Mouse (Mus musculus) forebrain, embryonic 14.5 days (tissue): ENCODE results near the gene Adamts20. TPM values are rescaled to one million over a fixed set of nuclear protein-coding genes. Genes with fewer than 3 reads are reported as not detected.

ENCODE experiments used
- ATAC-seq: fragments of 200-750 bp; cut with Nextera tagmentation; 2 replicates; pipeline ENCODE4 v1.8.0; 2017; ENCODE audit warnings: mild to moderate bottlenecking, moderate library complexity
- DNase-seq: peaks from one replicate; pipeline ENCODE4 v3.0.0-alpha.2; 2015; ENCODE audit warnings: low spot score
- H3K27ac ChIP-seq: fragments of 300-500 bp; sonication (generic); 2 replicates; pipeline ENCODE4 v1.5.1; 2014; ENCODE audit warnings: low read depth, mild to moderate bottlenecking, control low read depth, low read length, moderate library complexity
- H3K27me3 ChIP-seq: fragments of 300-500 bp; sonication (generic); replicated peaks from 2 replicates; pipeline ENCODE4 v1.6.1; 2014; ENCODE audit warnings: low read length, control low read depth, mixed read lengths; ENCODE audit not compliant: control insufficient read depth, insufficient read depth
- H3K36me3 ChIP-seq: fragments of 300-500 bp; sonication (generic); 2 replicates; pipeline ENCODE4 v1.6.1; 2014; ENCODE audit warnings: low read length, control low read depth; ENCODE audit not compliant: control insufficient read depth, insufficient read depth
- H3K4me1 ChIP-seq: fragments of 300-500 bp; sonication (generic); 2 replicates; pipeline ENCODE4 v1.6.1; 2014; ENCODE audit warnings: antibody characterized with exemption, low read length, control low read depth; ENCODE audit not compliant: control insufficient read depth, insufficient read depth
- H3K4me2 ChIP-seq: fragments of 300-500 bp; sonication (generic); 2 replicates; pipeline ENCODE4 v1.6.1; 2014; ENCODE audit warnings: mild to moderate bottlenecking, control low read depth, low read length
- H3K4me3 ChIP-seq: fragments of 300-500 bp; sonication (generic); 2 replicates; pipeline ENCODE4 v1.5.1; 2014; ENCODE audit warnings: low read depth, low read length, control low read depth
- H3K9ac ChIP-seq: fragments of 300-500 bp; sonication (generic); 2 replicates; pipeline ENCODE4 v1.6.1; 2014; ENCODE audit warnings: mild to moderate bottlenecking, low read length, control low read depth, moderate library complexity
- H3K9me3 ChIP-seq: fragments of 300-500 bp; sonication (generic); replicated peaks from 2 replicates; pipeline ENCODE4 v1.6.1; 2016; ENCODE audit warnings: low read length, control low read depth, mixed read lengths; ENCODE audit not compliant: control insufficient read depth
- WGBS: fragments of 180-500 bp; shearing (Covaris S2); extraction: QIAGEN DNeasy Blood & Tissue Kit; methylation state at CpG from one replicate; pipeline ENCODE4 v1.1.7; 2014; 5-methylcytosine and 5-hydroxymethylcytosine counted together
- polyA plus RNA-seq: library from polyadenylated mRNA; unstranded; fragments of >200 nt; fragmentation: Nextera tagmentation; extraction: Ambion mirVana; gene quantifications from 2 replicates; pipeline ENCODE4 v1.2.1, GENCODE M21; 2014

Gene Adamts20
- polyA plus RNA-seq, 1 experiment from 2014 or later: 2.5 TPM

DNA sequence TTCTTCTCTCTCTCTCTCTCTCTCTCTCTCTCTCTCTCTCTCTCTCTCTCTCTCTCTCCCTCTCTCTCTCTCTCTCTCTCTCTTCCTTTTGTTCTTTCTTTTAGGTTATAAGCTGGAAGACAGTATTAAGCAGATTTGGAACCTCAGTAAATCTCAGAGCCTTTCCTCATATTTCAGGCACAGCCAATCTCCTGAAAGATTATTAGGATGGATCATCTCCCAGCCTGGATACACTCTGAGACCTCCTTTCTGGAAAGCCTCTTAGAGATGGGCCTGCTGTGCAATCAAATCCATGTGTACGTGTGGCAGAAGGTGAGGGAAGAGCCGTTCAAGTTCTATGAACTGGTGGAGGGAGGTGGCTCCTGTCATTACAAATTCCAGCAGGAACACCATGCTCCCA, 220.9 kb downstream of the Adamts20 start:
- ATAC-seq (no peak), DNase-seq (no peak)
- no peaks in the 10 kb centered on the region for H3K36me3 ChIP-seq
- H3K4me1 ChIP-seq: no peaks in the 10 kb centered on the region
- WGBS: 82% methylated on average over 2 of the region's 2 CpGs
- no peak overlapping the region for H3K4me2 ChIP-seq
- no peak overlapping the region for H3K27ac ChIP-seq
- no peaks in the 10 kb centered on the region for H3K9me3 ChIP-seq
- H3K4me3 ChIP-seq: no peak overlapping the region
- H3K27me3 ChIP-seq: no peaks in the 10 kb centered on the region
- no peak overlapping the region for H3K9ac ChIP-seq

DNA sequence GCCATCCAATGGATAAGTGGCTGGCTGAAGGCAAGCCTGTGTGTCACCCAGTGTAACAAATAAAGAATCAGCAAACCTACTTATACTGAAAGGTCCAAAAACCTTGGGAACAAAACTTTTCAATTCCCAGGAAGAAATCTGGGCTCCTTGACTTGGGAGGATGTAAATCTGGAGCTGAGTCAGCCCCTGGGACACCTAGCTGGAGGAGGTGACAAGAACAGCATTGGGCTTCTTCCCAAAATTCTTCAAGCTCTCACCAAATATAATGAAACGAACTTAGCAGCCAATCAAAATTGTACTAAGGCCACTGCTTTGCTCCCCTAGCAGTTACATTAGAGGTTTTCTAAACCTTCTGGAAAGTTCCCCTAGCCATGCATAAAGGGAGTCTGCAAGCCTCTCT, 223.1 kb downstream of the Adamts20 start:
- 77% methylated on average over 1 of the region's 1 CpGs for WGBS
- H3K4me1 ChIP-seq: no peaks in the 10 kb centered on the region
- ATAC-seq (no peak), DNase-seq (no peak)
- no peaks in the 10 kb centered on the region for H3K36me3 ChIP-seq
- no peak overlapping the region for H3K4me2 ChIP-seq
- no peaks in the 10 kb centered on the region for H3K27me3 ChIP-seq
- no peak overlapping the region for H3K9ac ChIP-seq
- no peaks in the 10 kb centered on the region for H3K9me3 ChIP-seq
- no peak overlapping the region for H3K4me3 ChIP-seq
- H3K27ac ChIP-seq: no peak overlapping the region

DNA sequence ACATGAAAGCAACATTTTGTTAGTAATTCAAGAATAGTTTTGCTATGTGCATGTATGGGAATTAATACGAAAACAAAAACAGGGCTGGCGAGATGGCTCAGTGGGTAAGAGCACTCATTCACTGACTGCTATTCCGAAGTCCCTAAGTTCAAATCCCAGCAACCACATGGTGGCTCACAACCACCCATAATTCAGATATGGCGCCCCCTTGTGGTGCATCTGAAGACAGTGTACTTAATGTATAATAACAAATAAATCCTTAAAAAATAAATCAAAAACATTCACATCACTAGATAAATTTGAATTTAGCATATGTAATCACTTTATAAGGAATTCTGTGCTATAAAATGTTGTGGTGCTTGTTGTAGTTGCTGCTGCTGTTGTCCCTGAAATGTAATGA, 225.6 kb downstream of the Adamts20 start:
- Histone ChIP-seq H3K9me3 (no peaks in the 10 kb centered on the region), H3K27ac (no peak overlapping the region), H3K36me3 (no peaks in the 10 kb centered on the region), H3K4me3 (no peak overlapping the region), H3K4me2 (no peak overlapping the region), H3K27me3 (no peaks in the 10 kb centered on the region), H3K9ac (no peak overlapping the region), H3K4me1 (no peaks in the 10 kb centered on the region)
- no peak for ATAC-seq
- 83% methylated on average over 4 of the region's 4 CpGs for WGBS
- no peak for DNase-seq

GRCm38 (mm10) chr15:94239127-94239526, 226.1 kb downstream of the Adamts20 start:
- WGBS: 88% methylated on average over 6 of the region's 6 CpGs
- no peak for DNase-seq
- H3K36me3 ChIP-seq: no peaks in the 10 kb centered on the region

GRCm38 (mm10) chr15:94238058-94238876, 227.0 kb downstream of the Adamts20 start:
- Histone ChIP-seq H3K9me3 (no peaks in the 10 kb centered on the region), H3K4me2 (no peak overlapping the region), H3K4me1 (no peaks in the 10 kb centered on the region), H3K4me3 (no peak overlapping the region), H3K9ac (no peak overlapping the region), H3K27me3 (no peaks in the 10 kb centered on the region), H3K27ac (no peak overlapping the region), H3K36me3 (no peaks in the 10 kb centered on the region)
- DNase-seq (no peak), ATAC-seq (no peak)
- 92% methylated on average over 14 of the region's 14 CpGs for WGBS

More at GRCm38 (mm10) chr15:94239127-94239526, 226.1 kb downstream of the Adamts20 start:
- Histone ChIP-seq H3K27ac (no peak overlapping the region), H3K9ac (no peak overlapping the region), H3K4me3 (no peak overlapping the region), H3K27me3 (no peaks in the 10 kb centered on the region), H3K4me2 (no peak overlapping the region), H3K4me1 (no peaks in the 10 kb centered on the region), H3K9me3 (no peaks in the 10 kb centered on the region)
- ATAC-seq: no peak

DNA sequence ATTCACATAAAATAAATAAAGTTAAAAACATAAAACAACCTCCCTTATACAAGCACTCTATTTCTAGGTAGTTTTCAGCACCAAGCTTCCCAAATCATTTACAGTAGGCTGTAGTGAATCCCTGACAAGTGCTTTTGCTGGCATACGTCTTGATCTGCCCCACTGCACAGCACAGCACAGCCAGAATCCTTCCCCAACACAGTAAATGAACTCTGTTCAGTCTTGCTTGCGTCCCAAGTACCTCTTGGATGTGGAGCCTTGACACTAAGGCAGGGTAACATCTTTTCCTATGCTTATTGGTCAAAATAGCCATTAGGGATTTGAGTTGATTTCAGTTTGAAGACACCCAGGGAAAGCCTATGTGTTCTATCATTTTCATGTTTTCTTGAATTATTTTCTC, 228.5 kb downstream of the Adamts20 start:
- no peak overlapping the region for H3K9ac ChIP-seq
- H3K36me3 ChIP-seq: no peaks in the 10 kb centered on the region
- no peak overlapping the region for H3K4me2 ChIP-seq
- H3K9me3 ChIP-seq: no peaks in the 10 kb centered on the region
- no peak overlapping the region for H3K27ac ChIP-seq
- H3K27me3 ChIP-seq: no peaks in the 10 kb centered on the region
- DNase-seq (no peak), ATAC-seq (no peak)
- no peak overlapping the region for H3K4me3 ChIP-seq
- WGBS: 93% methylated on average over 2 of the region's 2 CpGs
- H3K4me1 ChIP-seq: no peaks in the 10 kb centered on the region

GRCm38 (mm10) chr15:94236121-94236520, 229.1 kb downstream of the Adamts20 start:
- Histone ChIP-seq H3K4me2 (no peak overlapping the region), H3K4me1 (no peaks in the 10 kb centered on the region), H3K9me3 (no peaks in the 10 kb centered on the region), H3K27ac (no peak overlapping the region), H3K9ac (no peak overlapping the region), H3K4me3 (no peak overlapping the region), H3K36me3 (no peaks in the 10 kb centered on the region), H3K27me3 (no peaks in the 10 kb centered on the region)
- WGBS: 77% methylated on average over 3 of the region's 3 CpGs
- DNase-seq (peak; percentile 55), ATAC-seq (peak; percentile 23; the same call in 1 of the 2 replicates)

- H3K9me3 ChIP-seq: no peaks in the 10 kb centered on the region
- 94% methylated on average over 2 of the region's 2 CpGs for WGBS
Measured at GRCm38 (mm10) chr15:94235190-94235589, 230.0 kb downstream of the Adamts20 start.

GRCm38 (mm10) chr15:94231246-94231645, 234.0 kb downstream of the Adamts20 start:
- no peak overlapping the region for H3K4me3 ChIP-seq
- no peak overlapping the region for H3K27ac ChIP-seq
- no peaks in the 10 kb centered on the region for H3K4me1 ChIP-seq
- no peaks in the 10 kb centered on the region for H3K9me3 ChIP-seq
- H3K9ac ChIP-seq: no peak overlapping the region
- DNase-seq: no peak
- ATAC-seq: no peak
- H3K27me3 ChIP-seq: no peaks in the 10 kb centered on the region
- no peak overlapping the region for H3K4me2 ChIP-seq
- 53% methylated on average over 5 of the region's 5 CpGs for WGBS
- no peaks in the 10 kb centered on the region for H3K36me3 ChIP-seq

More at GRCm38 (mm10) chr15:94235190-94235589, 230.0 kb downstream of the Adamts20 start:
- no peak overlapping the region for H3K4me2 ChIP-seq
- DNase-seq: no peak
- H3K9ac ChIP-seq: no peak overlapping the region
- H3K27me3 ChIP-seq: no peaks in the 10 kb centered on the region
- no peak for ATAC-seq
- H3K27ac ChIP-seq: no peak overlapping the region
- H3K4me1 ChIP-seq: no peaks in the 10 kb centered on the region
- no peaks in the 10 kb centered on the region for H3K36me3 ChIP-seq
- no peak overlapping the region for H3K4me3 ChIP-seq
